Mouse (Mus musculus): ENCODE results near the gene Ubqln1. TPM values are rescaled to one million over a fixed set of nuclear protein-coding genes. Genes with fewer than 3 reads are reported as not detected.

Ubqln1 gene
- polyA plus RNA-seq, 1 experiment from 2014 or later = 119 TPM

- no peak overlapping the region for H3K4me3 ChIP-seq
- H3K27me3 ChIP-seq (ENCODE audit: insufficient read depth, poor library complexity, severe bottlenecking) = no peaks in the 10 kb centered on the region
- peaks cover 6% of the 10 kb centered on the region for H3K4me1 ChIP-seq
- no peak overlapping the region for H3K27ac ChIP-seq
- H3K9me3 ChIP-seq = 0 out of 2 replicates have a peak, but pooled peaks cover 3% of the 10 kb centered on the region
- 43% methylated on average over 3 of the region's 3 CpGs for WGBS
- peak; percentile 41 for DNase-seq (ENCODE audit: low spot score)
- peaks cover 7% of the 10 kb centered on the region for H3K36me3 ChIP-seq
These were observed 83.8 kb downstream of the Ubqln1 start for GRCm38 (mm10) chr13:58131692-58132091.

- H3K36me3 ChIP-seq = peaks cover 7% of the 10 kb centered on the region
- H3K4me1 ChIP-seq = peaks cover 6% of the 10 kb centered on the region
- H3K9me3 ChIP-seq = no peaks in the 10 kb centered on the region
- 41% methylated on average over 4 of the region's 4 CpGs for WGBS
- no peaks in the 10 kb centered on the region for H3K27me3 ChIP-seq (ENCODE audit: insufficient read depth, poor library complexity, severe bottlenecking)
- DNase-seq (ENCODE audit: low spot score) = no peak
- H3K4me3 ChIP-seq = peak overlapping the region; percentile 99
- peak overlapping the region; percentile 100 for H3K27ac ChIP-seq
These were observed 85.7 kb downstream of the Ubqln1 start for GRCm38 (mm10) chr13:58129687-58130246.

GRCm38 (mm10) chr13:58128768-58129671, 86.4 kb downstream of the Ubqln1 start:
- Histone ChIP-seq H3K27ac (peak overlapping the region; percentile 100), H3K36me3 (peaks cover 7% of the 10 kb centered on the region), H3K9me3 (no peaks in the 10 kb centered on the region), H3K27me3 (ENCODE audit: insufficient read depth, poor library complexity, severe bottlenecking) (no peaks in the 10 kb centered on the region), H3K4me1 (peaks cover 8% of the 10 kb centered on the region), H3K4me3 (peak overlapping the region; percentile 99)
- peak; percentile 98 for DNase-seq (ENCODE audit: low spot score)
- WGBS = under 1% methylated on average over 83 of the region's 83 CpGs

GRCm38 (mm10) chr13:58128396-58128767, 87.1 kb downstream of the Ubqln1 start, which contains the start of gene Hnrnpa0:
TSS of gene Hnrnpa0 (minus strand) at chr13:58128556.
- Histone ChIP-seq H3K27me3 (ENCODE audit: insufficient read depth, poor library complexity, severe bottlenecking) (no peaks in the 10 kb centered on the region), H3K27ac (peak within 1 kb of the TSS; percentile 100), H3K36me3 (peaks cover 7% of the 10 kb centered on the region), H3K9me3 (no peaks in the 10 kb centered on the region), H3K4me1 (peaks cover 15% of the 10 kb centered on the region), H3K4me3 (peak within 1 kb of the TSS; percentile 99)
- DNase-seq (ENCODE audit: low spot score) = peak; percentile 96
- WGBS = 3% methylated on average over 46 of the region's 62 CpGs

GRCm38 (mm10) chr13:58127766-58128361, 87.6 kb downstream of the Ubqln1 start:
- under 1% methylated on average over 77 of the region's 81 CpGs for WGBS
- Histone ChIP-seq H3K4me3 (peak overlapping the region; percentile 99), H3K4me1 (peaks cover 16% of the 10 kb centered on the region), H3K36me3 (peaks cover 7% of the 10 kb centered on the region), H3K9me3 (no peaks in the 10 kb centered on the region), H3K27me3 (ENCODE audit: insufficient read depth, poor library complexity, severe bottlenecking) (no peaks in the 10 kb centered on the region), H3K27ac (peak overlapping the region; percentile 100)
- DNase-seq (ENCODE audit: low spot score) = peak; percentile 83

GRCm38 (mm10) chr13:58126862-58127765, 88.3 kb downstream of the Ubqln1 start:
- no peak for DNase-seq (ENCODE audit: low spot score)

More at GRCm38 (mm10) chr13:58126862-58127765, 88.3 kb downstream of the Ubqln1 start:
- Histone ChIP-seq H3K27ac (peak overlapping the region; percentile 100), H3K36me3 (peaks cover 7% of the 10 kb centered on the region), H3K4me3 (peak overlapping the region; percentile 99), H3K9me3 (no peaks in the 10 kb centered on the region), H3K4me1 (peaks cover 16% of the 10 kb centered on the region), H3K27me3 (ENCODE audit: insufficient read depth, poor library complexity, severe bottlenecking) (no peaks in the 10 kb centered on the region)
- under 1% methylated on average over 64 of the region's 92 CpGs for WGBS

Other genes starting within 250 kb of the Ubqln1 start
- gene Klhl3, start 102.1 kb downstream of the Ubqln1 start, polyA plus RNA-seq (2016; fragmentation: Nextera tagmentation; extraction: Ambion mirVana) = 2.5 and 3.4 TPM in 2 replicates
- gene Hnrnpa0, start 87.1 kb downstream of the Ubqln1 start, polyA plus RNA-seq (2016; fragmentation: Nextera tagmentation; extraction: Ambion mirVana) = 14.0 and 16.6 TPM in 2 replicates
- gene Idnk, start 58.0 kb downstream of the Ubqln1 start, polyA plus RNA-seq (2016; fragmentation: Nextera tagmentation; extraction: Ambion mirVana) = 35.0 and 36.5 TPM in 2 replicates
- 17.2 and 18.0 TPM in 2 replicates for gene Gkap1, start 60.0 kb upstream of the Ubqln1 start, polyA plus RNA-seq (2016; fragmentation: Nextera tagmentation; extraction: Ambion mirVana)
- 0.20 and 0.31 TPM in 2 replicates for gene Kif27, start 143.5 kb upstream of the Ubqln1 start, polyA plus RNA-seq (2016; fragmentation: Nextera tagmentation; extraction: Ambion mirVana)
- 34.7 and 35.3 TPM in 2 replicates for gene 2210016F16Rik, start 169.6 kb upstream of the Ubqln1 start, polyA plus RNA-seq (2016; fragmentation: Nextera tagmentation; extraction: Ambion mirVana)
- gene Rmi1, start 186.6 kb upstream of the Ubqln1 start, polyA plus RNA-seq (2016; fragmentation: Nextera tagmentation; extraction: Ambion mirVana) = 21.8 and 26.0 TPM in 2 replicates
- gene Hnrnpk, start 187.7 kb upstream of the Ubqln1 start, polyA plus RNA-seq (2016; fragmentation: Nextera tagmentation; extraction: Ambion mirVana) = 1,257 and 1,505 TPM in 2 replicates